Mouse (Mus musculus) embryo, embryonic 11 days (tissue): ENCODE data around the gene Sesn1.
"Not testable (repeated sequence)": the region's sequence is repeated elsewhere in the genome, so short reads cannot be mapped to it uniquely, and the experiment has no call there.

Experiments
- DNase-seq: peaks from one replicate; pipeline ENCODE4 v3.0.0-alpha.2; 2015

Gene Sesn1

GRCm38 (mm10) chr10:41809771-41810563 is at the start of gene Sesn1, which contains the start of gene Cep57l1:
Gene Sesn1 (plus strand): TSS chr10:41809935.
Gene Cep57l1 (minus strand): TSS chr10:41809871.
- peak; percentile 97 for DNase-seq

- DNase-seq: no peak
These were observed 48.9 kb upstream of the Sesn1 start for GRCm38 (mm10) chr10:41760866-41761265.

GRCm38 (mm10) chr10:41763741-41764385 is 45.9 kb upstream of the Sesn1 start:
- DNase-seq: no peak

- DNase-seq: no peak
These were observed 44.1 kb upstream of the Sesn1 start for GRCm38 (mm10) chr10:41765586-41765985.

GRCm38 (mm10) chr10:41766280-41766679 is 43.5 kb upstream of the Sesn1 start:
- peak; percentile 18 for DNase-seq

GRCm38 (mm10) chr10:41767254-41767653 is 42.5 kb upstream of the Sesn1 start:
- no peak for DNase-seq

- no peak for DNase-seq
These were observed 17.4 kb upstream of the Sesn1 start for GRCm38 (mm10) chr10:41792375-41792774.

- DNase-seq: no peak
These were observed 12.5 kb upstream of the Sesn1 start for GRCm38 (mm10) chr10:41797253-41797652.

GRCm38 (mm10) chr10:41803467-41803866 is 6.3 kb upstream of the Sesn1 start:
- DNase-seq: no peak

- DNase-seq: no peak
These were observed 5.0 kb upstream of the Sesn1 start for GRCm38 (mm10) chr10:41804711-41805110.

- DNase-seq: no peak
These were observed 3.9 kb upstream of the Sesn1 start for GRCm38 (mm10) chr10:41805729-41806355.

GRCm38 (mm10) chr10:41809080-41809770 is 510 bp upstream of the Sesn1 start:
- DNase-seq: peak; percentile 95

- DNase-seq: peak; percentile 16
These were observed 1.1 kb downstream of the Sesn1 start for GRCm38 (mm10) chr10:41810564-41811455.

- DNase-seq: no peak
These were observed 2.8 kb downstream of the Sesn1 start for GRCm38 (mm10) chr10:41812566-41812965.

- no peak for DNase-seq
These were observed 4.6 kb downstream of the Sesn1 start for GRCm38 (mm10) chr10:41814305-41814853.

GRCm38 (mm10) chr10:41816516-41816915 is 6.8 kb downstream of the Sesn1 start:
- DNase-seq: no peak

- DNase-seq: no peak
These were observed 8.4 kb downstream of the Sesn1 start for GRCm38 (mm10) chr10:41818036-41818732.

- DNase-seq: not testable (repeated sequence)
These were observed 9.0 kb downstream of the Sesn1 start for GRCm38 (mm10) chr10:41818733-41819070.

GRCm38 (mm10) chr10:41819307-41819706 is 9.6 kb downstream of the Sesn1 start:
- DNase-seq: no peak

GRCm38 (mm10) chr10:41820401-41820800 is 10.7 kb downstream of the Sesn1 start:
- DNase-seq: no peak

- DNase-seq: no peak
These were observed 11.4 kb downstream of the Sesn1 start for GRCm38 (mm10) chr10:41821171-41821570.
